Mouse (Mus musculus) hindbrain, embryonic 14.5 days (tissue): Measurements from ENCODE around the gene Cmc1. TPM values are rescaled to one million over a fixed set of nuclear protein-coding genes. Genes with fewer than 3 reads are reported as not detected.
"Not testable (repeated sequence)": the region's sequence is repeated elsewhere in the genome, so short reads cannot be mapped to it uniquely, and the experiment has no call there.

Source experiments
- ATAC-seq: fragments of 200-750 bp; cut with Nextera tagmentation; 2 replicates; pipeline ENCODE4 v1.8.0; 2017; ENCODE audit warnings: moderate number of reproducible peaks, mild to moderate bottlenecking, moderate TSS enrichment, moderate library complexity; ENCODE audit not compliant: low FRiP score
- DNase-seq: peaks from one replicate; pipeline ENCODE4 v3.0.0-alpha.2; 2015; ENCODE audit warnings: low spot score
- H3K27ac ChIP-seq: fragments of 300-500 bp; sonication (generic); 2 replicates; pipeline ENCODE4 v1.5.1; 2014; ENCODE audit warnings: mild to moderate bottlenecking, moderate library complexity
- H3K27me3 ChIP-seq: fragments of 300-500 bp; sonication (generic); 2 replicates; pipeline ENCODE4 v1.6.1; 2014; ENCODE audit warnings: mild to moderate bottlenecking, low read length, mixed read lengths; ENCODE audit not compliant: control insufficient read depth, insufficient read depth
- H3K36me3 ChIP-seq: fragments of 300-500 bp; sonication (generic); replicated peaks from 2 replicates; pipeline ENCODE4 v1.6.1; 2014; ENCODE audit not compliant: control insufficient read depth, insufficient read depth
- H3K4me1 ChIP-seq: fragments of 300-500 bp; sonication (generic); replicated peaks from 2 replicates; pipeline ENCODE4 v1.6.1; 2014; ENCODE audit warnings: antibody characterized with exemption, low read length, mixed read lengths; ENCODE audit not compliant: control insufficient read depth, insufficient read depth
- H3K4me2 ChIP-seq: fragments of 300-500 bp; sonication (generic); replicated peaks from 2 replicates; pipeline ENCODE4 v1.6.1; 2014; ENCODE audit warnings: mild to moderate bottlenecking, moderate library complexity
- H3K4me3 ChIP-seq: fragments of 300-500 bp; sonication (generic); replicated peaks from 2 replicates; pipeline ENCODE4 v1.5.1; 2014; ENCODE audit warnings: mild to moderate bottlenecking, low read length
- H3K9ac ChIP-seq: fragments of 300-500 bp; sonication (generic); 2 replicates; pipeline ENCODE4 v1.6.1; 2014
- H3K9me3 ChIP-seq: fragments of 300-500 bp; sonication (generic); 2 replicates; pipeline ENCODE4 v1.6.1; 2016; ENCODE audit warnings: low read length; ENCODE audit not compliant: control insufficient read depth
- WGBS: fragments of 180-500 bp; shearing (Covaris S2); extraction: QIAGEN DNeasy Blood & Tissue Kit; methylation state at CpG from one replicate; pipeline ENCODE4 v1.1.7; 2014; 5-methylcytosine and 5-hydroxymethylcytosine counted together
- polyA plus RNA-seq: library from polyadenylated mRNA; unstranded; fragments of >200 nt; fragmentation: Nextera tagmentation; extraction: Ambion mirVana; gene quantifications from 2 replicates; pipeline ENCODE4 v1.2.1, GENCODE M21; 2014

Gene Cmc1
- polyA plus RNA-seq, 1 experiment from 2014 or later = 48.6 TPM

- no peaks in the 10 kb centered on the region for H3K9me3 ChIP-seq
- no peak overlapping the region for H3K4me3 ChIP-seq
- H3K27me3 ChIP-seq = no peaks in the 10 kb centered on the region
- no peak overlapping the region for H3K4me2 ChIP-seq
- 93% methylated on average over 3 of the region's 3 CpGs for WGBS
- no peak overlapping the region for H3K27ac ChIP-seq
- DNase-seq (no peak), ATAC-seq (no peak)
- no peaks in the 10 kb centered on the region for H3K36me3 ChIP-seq
- no peak overlapping the region for H3K9ac ChIP-seq
- no peaks in the 10 kb centered on the region for H3K4me1 ChIP-seq
Measured at GRCm38 (mm10) chr9:118157234-118157633, 7.3 kb upstream of the Cmc1 start.

DNA sequence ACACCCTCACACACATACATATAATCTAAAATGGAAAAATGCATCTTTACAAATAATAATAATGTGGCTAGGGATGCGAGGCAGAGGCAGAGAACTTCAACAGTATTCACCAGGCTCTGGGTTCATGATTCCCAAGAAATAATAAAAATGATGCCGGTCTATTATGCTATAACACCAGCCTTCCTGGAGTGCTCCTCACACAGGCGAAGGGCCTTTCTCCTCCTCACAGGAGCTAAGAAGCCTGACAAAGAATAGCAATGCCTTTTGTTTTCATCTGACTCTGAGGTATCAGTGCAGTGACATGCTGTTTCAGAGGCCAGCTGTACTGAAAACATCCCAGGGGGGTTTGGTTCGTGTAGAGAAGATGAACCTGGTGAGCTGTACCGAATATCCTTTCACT is 4.7 kb upstream of the Cmc1 start:
- Histone ChIP-seq H3K27me3 (no peaks in the 10 kb centered on the region), H3K9ac (no peak overlapping the region), H3K4me1 (0 out of 2 replicates have a peak, but pooled peaks cover 3% of the 10 kb centered on the region), H3K9me3 (no peaks in the 10 kb centered on the region), H3K36me3 (no peaks in the 10 kb centered on the region), H3K27ac (no peak overlapping the region), H3K4me3 (no peak overlapping the region), H3K4me2 (no peak overlapping the region)
- ATAC-seq (no peak), DNase-seq (no peak)
- 76% methylated on average over 5 of the region's 5 CpGs for WGBS

- Histone ChIP-seq H3K27ac (no peak overlapping the region), H3K4me3 (no peak overlapping the region), H3K9ac (no peak overlapping the region), H3K4me2 (no peak overlapping the region), H3K4me1 (peaks cover 14% of the 10 kb centered on the region), H3K9me3 (no peaks in the 10 kb centered on the region), H3K36me3 (no peaks in the 10 kb centered on the region), H3K27me3 (no peaks in the 10 kb centered on the region)
- ATAC-seq (no peak), DNase-seq (no peak)
- WGBS = 98% methylated on average over 1 of the region's 1 CpGs
Measured at GRCm38 (mm10) chr9:118151221-118151507, 1.2 kb upstream of the Cmc1 start.

GRCm38 (mm10) chr9:118150429-118151220 is 648 bp upstream of the Cmc1 start:
- Histone ChIP-seq H3K4me1 (peaks cover 14% of the 10 kb centered on the region), H3K9me3 (no peaks in the 10 kb centered on the region), H3K4me3 (peak overlapping the region; percentile 73), H3K27me3 (no peaks in the 10 kb centered on the region), H3K9ac (no peak overlapping the region), H3K4me2 (peak overlapping the region; percentile 72), H3K27ac (no peak overlapping the region; the same call in 1 of the 2 replicates), H3K36me3 (no peaks in the 10 kb centered on the region)
- ATAC-seq = peak; percentile 15; the same call in 1 of the 2 replicates
- WGBS = 83% methylated on average over 20 of the region's 20 CpGs
- DNase-seq = no peak

GRCm38 (mm10) chr9:118140356-118140755 is 9.6 kb downstream of the Cmc1 start:
- not testable (repeated sequence) for H3K36me3 ChIP-seq, H3K4me3 ChIP-seq, H3K27ac ChIP-seq, H3K27me3 ChIP-seq, H3K4me2 ChIP-seq, H3K4me1 ChIP-seq, H3K9ac ChIP-seq, H3K9me3 ChIP-seq, DNase-seq, ATAC-seq
- WGBS = 92% methylated on average over 2 of the region's 3 CpGs

DNA sequence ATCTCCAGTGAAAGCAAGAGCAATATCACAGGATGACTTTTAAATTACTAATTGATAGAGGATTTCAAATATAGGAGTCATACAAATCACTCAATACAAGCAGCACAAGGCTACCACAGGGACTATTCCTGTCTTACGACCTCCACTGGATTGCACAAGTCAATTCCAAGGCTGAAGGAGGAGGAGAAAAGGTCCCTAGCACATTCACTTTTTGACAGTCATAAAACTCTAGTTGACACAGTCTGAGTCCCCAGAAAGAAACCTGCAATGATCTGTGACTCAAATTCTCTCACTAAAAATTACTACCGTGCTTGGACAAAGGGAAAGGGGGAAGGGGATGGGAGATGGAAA is 39.6 kb downstream of the Cmc1 start:
- no peak for DNase-seq
- H3K36me3 ChIP-seq = peaks cover 5% of the 10 kb centered on the region; the same call in 1 of the 2 replicates
- H3K4me2 ChIP-seq = no peak overlapping the region
- H3K27ac ChIP-seq = no peak overlapping the region
- ATAC-seq = no peak
- no peak overlapping the region for H3K9ac ChIP-seq
- H3K27me3 ChIP-seq = no peaks in the 10 kb centered on the region
- peaks cover 3% of the 10 kb centered on the region; the same call in 1 of the 2 replicates for H3K4me1 ChIP-seq
- WGBS = 77% methylated on average over 2 of the region's 2 CpGs
- no peak overlapping the region for H3K4me3 ChIP-seq
- H3K9me3 ChIP-seq = no peaks in the 10 kb centered on the region

DNA sequence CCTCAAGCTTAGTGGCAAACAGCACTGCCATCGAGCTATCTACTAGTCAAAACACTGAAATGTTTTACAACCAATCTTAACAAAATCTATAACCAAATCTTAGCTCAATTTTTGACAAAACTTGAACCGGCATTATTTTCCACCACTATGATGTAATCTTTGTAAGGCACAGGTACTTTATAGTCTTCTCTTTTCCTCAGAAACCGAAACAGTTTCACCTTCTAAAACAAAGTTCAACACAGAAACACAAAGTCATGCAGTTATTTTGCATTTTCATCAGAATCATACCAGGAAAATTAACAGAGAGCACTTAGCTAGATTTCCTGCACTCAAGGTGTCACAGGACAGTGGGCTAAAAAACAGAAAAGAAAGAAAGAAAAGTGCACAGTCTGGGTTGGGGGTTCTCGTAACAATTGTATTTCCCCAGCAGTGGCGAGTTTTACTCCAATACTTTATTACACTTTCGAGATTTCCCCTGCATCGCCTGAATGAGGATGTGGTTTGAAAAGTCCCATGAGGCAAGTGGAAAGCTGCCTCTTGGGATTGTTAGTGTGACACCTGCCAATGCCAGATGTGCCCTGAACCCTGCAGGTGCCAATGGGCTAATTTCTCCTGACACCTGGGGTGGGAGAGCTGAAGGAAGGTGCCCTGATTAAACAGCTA is 40.1 kb downstream of the Cmc1 start:
- H3K4me1 ChIP-seq = peaks cover 3% of the 10 kb centered on the region; the same call in 1 of the 2 replicates
- 83% methylated on average over 7 of the region's 7 CpGs for WGBS
- H3K27ac ChIP-seq = no peak overlapping the region
- H3K36me3 ChIP-seq = peaks cover 2% of the 10 kb centered on the region; the same call in 1 of the 2 replicates
- H3K27me3 ChIP-seq = no peaks in the 10 kb centered on the region
- ATAC-seq (no peak), DNase-seq (no peak)
- no peak overlapping the region for H3K4me3 ChIP-seq
- no peak overlapping the region for H3K9ac ChIP-seq
- no peak overlapping the region for H3K4me2 ChIP-seq
- H3K9me3 ChIP-seq = no peaks in the 10 kb centered on the region

DNA sequence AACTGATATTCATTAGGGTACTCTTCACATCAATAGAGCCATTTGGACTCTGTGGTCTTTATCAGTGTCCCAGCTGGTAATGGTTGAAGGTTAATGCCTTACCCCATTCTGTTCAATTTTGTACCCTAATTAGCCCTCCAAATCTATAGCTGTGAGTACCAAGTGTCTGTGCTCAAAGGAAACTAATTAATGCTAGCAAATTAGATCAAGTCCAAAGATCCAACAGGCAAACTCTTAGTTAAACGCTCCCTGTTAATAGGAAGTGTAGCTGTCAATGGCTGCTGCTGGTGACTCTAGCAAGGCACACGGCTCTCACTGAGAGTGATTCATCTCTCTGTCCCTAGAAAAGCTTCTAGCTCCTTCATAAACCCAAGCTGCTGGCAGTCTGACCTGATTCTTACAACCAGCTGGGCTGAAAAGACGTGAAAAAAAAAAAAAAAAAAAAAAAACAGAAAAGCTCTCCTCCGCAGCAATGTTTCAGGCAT is 41.4 kb downstream of the Cmc1 start:
- no peak overlapping the region for H3K27ac ChIP-seq
- H3K9ac ChIP-seq = no peak overlapping the region
- 27% methylated on average over 4 of the region's 4 CpGs for WGBS
- H3K4me3 ChIP-seq = no peak overlapping the region
- H3K4me1 ChIP-seq = peaks cover 3% of the 10 kb centered on the region; the same call in 1 of the 2 replicates
- no peaks in the 10 kb centered on the region for H3K36me3 ChIP-seq
- ATAC-seq (no peak), DNase-seq (no peak)
- H3K9me3 ChIP-seq = no peaks in the 10 kb centered on the region
- H3K4me2 ChIP-seq = no peak overlapping the region
- no peaks in the 10 kb centered on the region for H3K27me3 ChIP-seq

- no peak for ATAC-seq
- no peak overlapping the region for H3K4me3 ChIP-seq
- 91% methylated on average over 2 of the region's 2 CpGs for WGBS
- H3K36me3 ChIP-seq = no peaks in the 10 kb centered on the region
- no peak overlapping the region for H3K9ac ChIP-seq
- no peaks in the 10 kb centered on the region for H3K9me3 ChIP-seq
- H3K4me1 ChIP-seq = no peaks in the 10 kb centered on the region
- H3K4me2 ChIP-seq = no peak overlapping the region
- no peaks in the 10 kb centered on the region for H3K27me3 ChIP-seq
- DNase-seq = no peak
- H3K27ac ChIP-seq = no peak overlapping the region
Measured at GRCm38 (mm10) chr9:118101802-118102201, 48.2 kb downstream of the Cmc1 start.
